Comparison of ENCODE assay signal across 8 mouse cellular contexts in the genomic region with DNA sequence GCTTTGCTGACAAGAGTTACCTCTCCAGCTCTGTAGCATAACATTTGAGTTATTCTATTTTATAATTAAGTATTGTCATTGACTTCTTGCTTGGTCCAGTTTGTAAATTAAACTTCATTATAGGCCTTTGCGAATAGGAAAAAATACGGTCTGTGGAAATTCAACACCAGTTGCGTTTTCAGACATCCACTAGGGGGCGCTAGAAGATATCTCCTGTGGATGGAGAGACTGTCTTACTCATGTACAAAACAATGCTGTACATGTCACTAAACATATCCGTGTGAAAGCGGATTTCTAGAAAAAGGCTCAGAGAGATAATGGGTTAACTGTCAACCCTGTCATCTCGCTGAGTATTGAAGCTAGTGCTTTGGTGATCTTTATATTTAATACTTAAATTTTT. TPM values are rescaled to one million over a fixed set of nuclear protein-coding genes. Genes with fewer than 3 reads are reported as not detected.
A peak's percentile ranks its signal among the peaks of the same experiment; 100 is the strongest.
DNase-seq lines count a peak whose midpoint lies in the region; ATAC-seq lines count a peak whose summit lies in the region.

No protein-coding gene starts in this region.

- peak; percentile 77 for ATAC-seq in megakaryocyte progenitor cell, adult 5-6 weeks (replicated peaks; ENCODE audit: poor library complexity)

- DNase-seq in cerebellum, adult 11 months, result peak; percentile 34
- no peak for DNase-seq in cerebellum, adult 9-11 months
- DNase-seq in layer of hippocampus, adult 11-12 months (ENCODE audit: low spot score), result peak; percentile 41
- no peak for DNase-seq in layer of hippocampus, adult 9-10 months (ENCODE audit: low spot score)
- peak; percentile 40 for DNase-seq in MN1 (ENCODE audit: low spot score)
- DNase-seq in forelimb bud, embryonic 11.5 days (ENCODE audit: low read depth, low spot score), result peak; percentile 55
- no peak for DNase-seq in ovary, adult 18-20 months (ENCODE audit: low spot score)

RNA-seq across cellular contexts. Expression of gene Gm525, which starts 11.0 kb away (rescaled TPM):
- not detected in 2 replicates for total RNA-seq in megakaryocyte progenitor cell, adult 5-6 weeks (2015)
- not detected in 2 replicates for total RNA-seq in megakaryocyte progenitor cell, adult 5-6 weeks (2017)

RNA-seq across cellular contexts. Expression of gene Dgke, which starts 18.0 kb away (rescaled TPM):
- total RNA-seq in megakaryocyte progenitor cell, adult 5-6 weeks (2015), result 2.6 and 3.6 TPM in 2 replicates
- total RNA-seq in megakaryocyte progenitor cell, adult 5-6 weeks (2017), result 4.6 and 6.2 TPM in 2 replicates

Comparison
In these comparisons a context has a peak if more than half of its experiments do, and no peak if none do; other contexts are left out.
1. DNase-seq: peak in cerebellum, adult 11 months (single experiment), layer of hippocampus, adult 11-12 months (single experiment), MN1 (single experiment) and forelimb bud, embryonic 11.5 days (single experiment); none in cerebellum, adult 9-11 months (single experiment), layer of hippocampus, adult 9-10 months (single experiment) and ovary, adult 18-20 months (single experiment).